Mouse (Mus musculus): ENCODE data around the gene Dusp16. TPM values are rescaled to one million over a fixed set of nuclear protein-coding genes. Genes with fewer than 3 reads are reported as not detected.

Gene Dusp16
- total RNA-seq, 2 experiments from 2014 or later: 22.8 TPM

DNA sequence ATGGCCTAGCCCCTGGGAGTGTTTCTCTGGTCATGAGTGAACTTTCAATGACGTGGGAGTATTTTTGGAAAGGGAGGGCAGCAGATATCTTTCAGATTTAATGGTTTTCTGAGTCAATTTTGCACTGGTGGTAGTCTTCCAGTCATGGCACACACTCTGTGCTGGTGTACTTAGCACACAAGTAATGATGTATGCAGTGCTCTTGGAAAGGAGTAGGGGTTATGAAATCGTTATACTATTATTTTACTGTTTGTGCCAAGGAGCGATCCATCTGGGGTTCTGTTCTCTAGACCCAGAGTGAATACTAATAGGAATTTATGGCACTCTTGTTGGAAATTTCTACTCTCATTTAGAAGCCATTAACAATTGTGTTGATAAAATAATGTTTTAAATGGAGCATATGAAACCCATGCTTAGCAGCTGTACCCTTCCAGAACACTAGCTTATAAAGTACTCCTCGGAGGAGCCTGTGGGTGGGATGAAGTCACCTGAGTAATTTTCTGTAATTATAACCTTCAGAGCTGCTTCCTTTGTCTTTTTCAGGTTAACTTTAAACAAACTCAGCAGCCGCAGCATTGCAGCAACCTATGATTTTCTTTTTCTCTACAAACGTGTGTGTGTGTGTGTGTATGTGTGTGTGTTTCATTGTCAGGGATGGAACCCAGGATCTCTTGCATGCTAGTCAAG is 123.1 kb downstream of the Dusp16 start:
- DNase-seq (ENCODE audit: low spot score): peak; percentile 10
- intact Hi-C loops (cut with DNase I): no loop called here

DNA sequence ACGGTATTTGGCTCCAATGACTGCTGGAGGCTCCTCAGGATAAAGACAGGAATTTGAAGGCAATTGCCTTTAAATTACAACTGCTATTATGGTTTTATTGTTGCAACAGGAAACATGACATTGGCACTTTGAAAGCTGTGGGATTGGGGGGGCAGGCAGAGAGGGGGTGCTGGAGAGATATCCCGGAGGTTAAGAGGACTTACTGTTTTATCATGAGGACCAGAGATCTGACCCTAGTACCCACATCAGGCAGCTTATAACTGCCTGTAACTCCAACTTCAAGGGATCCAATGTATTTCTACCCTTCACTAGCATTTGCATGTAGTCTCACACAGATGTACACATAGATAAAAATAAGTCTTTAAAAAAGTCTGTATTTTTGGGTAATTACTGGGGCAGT is 123.9 kb downstream of the Dusp16 start:
- intact Hi-C loops (cut with DNase I): no loop called here
- no peak for DNase-seq (ENCODE audit: low spot score)

DNA sequence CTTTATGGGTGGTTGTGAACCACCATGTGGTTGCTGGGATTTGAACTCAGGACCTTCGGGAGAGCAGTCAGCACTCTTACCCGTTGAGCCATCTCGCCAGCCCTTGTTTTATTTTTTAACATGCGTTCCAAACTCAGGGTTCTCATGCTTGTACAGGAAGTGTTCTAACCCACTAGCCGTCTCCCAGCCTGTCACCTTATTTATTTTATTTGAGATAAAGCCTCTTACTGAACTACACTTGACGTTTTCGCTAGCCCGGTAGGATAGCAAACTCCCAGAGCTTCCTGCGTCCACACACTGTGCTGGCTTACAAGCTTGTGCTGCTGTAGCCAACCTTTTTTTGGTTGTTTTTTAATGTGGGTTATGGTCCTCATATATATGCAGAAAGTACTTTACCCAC is 126.6 kb downstream of the Dusp16 start:
- intact Hi-C loops (cut with DNase I): no loop called here
- DNase-seq (ENCODE audit: low spot score): no peak

Other genes with a start within 250 kb of the Dusp16 start
- 10 to 100 TPM; 55.3 to 59.1 TPM for gene Lrp6, start 225.7 kb downstream of the Dusp16 start, total RNA-seq (2021)
- gene Mansc1, start 160.1 kb downstream of the Dusp16 start, total RNA-seq (2021): 1 to 10 TPM; 5.5 TPM
- 10 to 100 TPM in 1 of 2 experiments, 1 to 10 TPM in 1; 9.1 to 10.3 TPM for gene Borcs5, start 153.1 kb downstream of the Dusp16 start, total RNA-seq (2021)
- 10 to 100 TPM; 11.5 to 12.1 TPM for gene Crebl2, start 37.5 kb upstream of the Dusp16 start, total RNA-seq (2021)
- 1 to 10 TPM; 3.3 to 5.1 TPM for gene Gpr19, start 106.0 kb upstream of the Dusp16 start, total RNA-seq (2021)
- gene Cdkn1b, start 127.8 kb upstream of the Dusp16 start, total RNA-seq (2021): 10 to 100 TPM; 40.3 to 49.5 TPM
- 1 to 10 TPM; 7.0 to 8.2 TPM for gene Apold1, start 189.1 kb upstream of the Dusp16 start, total RNA-seq (2021)
- gene Ddx47, start 219.0 kb upstream of the Dusp16 start, total RNA-seq (2021): 10 to 100 TPM; 38.4 to 42.4 TPM